Mouse (Mus musculus) left cerebral cortex, adult 2 months (tissue): ENCODE measurements around the gene Cebpe. TPM values are rescaled to one million over a fixed set of nuclear protein-coding genes. Genes with fewer than 3 reads are reported as not detected.

Source experiments
- DNase-seq, 2 experiments: peaks; one replicate each; pipeline ENCODE4 v3.0.0; 2021 to 2022; ENCODE audit warnings: low spot score in 2 of 2, mixed read lengths in 1 of 2; ENCODE audit errors: extremely low spot score in 1 of 2
- H3K27ac ChIP-seq: fragments of 200-600 bp; 2 replicates; pipeline ENCODE4 v1.8.1; 2022
- H3K4me3 ChIP-seq: fragments of 200-600 bp; 2 replicates; pipeline ENCODE4 v1.8.1; 2022
- CTCF ChIP-seq: fragments of 200-600 bp; IDR thresholded peaks from 2 replicates; pipeline ENCODE4 v1.8.1; 2022; ENCODE audit warnings: antibody characterized with exemption, mild to moderate bottlenecking, moderate library complexity
- intact Hi-C: fragments of 180-260 bp; cut with DNase I; formaldehyde crosslinking; loops from one replicate; pipeline ENCODE4 v1.15.1; 2025
- total RNA-seq, 2 experiments: library from RNA; stranded (reverse); gene quantifications; 2 replicates each; pipeline ENCODE4 v1.2.3; 2021

Cebpe gene
- total RNA-seq, 2 experiments from 2014 or later: not detected

DNA sequence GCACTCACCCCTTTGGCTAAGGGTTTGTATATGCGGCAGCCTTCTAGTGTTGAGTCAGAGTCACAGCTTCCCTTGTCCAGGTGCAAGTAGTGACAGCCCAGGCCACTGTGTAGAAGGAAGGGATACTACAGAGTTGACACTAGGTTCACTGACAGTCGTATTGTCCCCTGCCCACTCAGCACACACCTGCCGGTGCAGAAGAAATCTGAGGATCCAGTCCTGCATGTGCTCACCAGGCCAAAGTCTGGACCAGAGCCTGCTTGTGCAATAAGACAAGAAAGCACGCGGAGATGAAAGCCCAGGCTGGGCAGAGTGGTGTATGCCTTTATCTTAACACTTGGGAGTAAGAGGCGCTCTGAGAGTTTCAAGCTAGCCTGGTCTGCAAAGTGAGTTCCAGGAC is 16.9 kb downstream of the Cebpe start:
- TF ChIP-seq CTCF: no peak
- no peak for DNase-seq

DNA sequence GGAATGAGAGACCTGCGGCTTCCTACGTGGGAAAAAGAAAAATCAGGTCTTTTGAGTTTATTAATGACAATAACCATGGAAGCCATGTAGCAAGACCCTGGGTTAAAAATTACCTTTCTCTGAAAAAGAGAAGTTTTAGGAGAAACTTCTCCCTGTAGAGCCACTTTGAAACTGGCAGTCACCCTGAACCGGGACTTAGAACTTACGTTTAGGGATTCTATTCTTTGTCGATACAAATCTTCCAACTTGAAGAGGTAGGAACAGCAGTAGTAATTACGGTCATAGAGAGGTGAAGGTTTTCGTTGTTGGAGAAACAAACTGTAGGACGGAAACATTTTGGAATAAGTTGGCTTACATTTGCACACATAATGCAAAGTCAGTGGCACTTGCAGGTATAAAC is 24.7 kb downstream of the Cebpe start:
- Histone ChIP-seq H3K4me3 (peak overlapping the region; percentile 56), H3K27ac (peak overlapping the region; percentile 79)
- intact Hi-C loops: loop anchor here (2.0 kb wide), 1 partner anchor 34 kb away; no protein-coding TSS in a partner anchor
- DNase-seq: no peak
- TF ChIP-seq CTCF: no peak

More for the DNA sequence above, 16.9 kb downstream of the Cebpe start:
- intact Hi-C loops: no loop called here
- Histone ChIP-seq H3K4me3 (no peak overlapping the region), H3K27ac (no peak overlapping the region)

DNA sequence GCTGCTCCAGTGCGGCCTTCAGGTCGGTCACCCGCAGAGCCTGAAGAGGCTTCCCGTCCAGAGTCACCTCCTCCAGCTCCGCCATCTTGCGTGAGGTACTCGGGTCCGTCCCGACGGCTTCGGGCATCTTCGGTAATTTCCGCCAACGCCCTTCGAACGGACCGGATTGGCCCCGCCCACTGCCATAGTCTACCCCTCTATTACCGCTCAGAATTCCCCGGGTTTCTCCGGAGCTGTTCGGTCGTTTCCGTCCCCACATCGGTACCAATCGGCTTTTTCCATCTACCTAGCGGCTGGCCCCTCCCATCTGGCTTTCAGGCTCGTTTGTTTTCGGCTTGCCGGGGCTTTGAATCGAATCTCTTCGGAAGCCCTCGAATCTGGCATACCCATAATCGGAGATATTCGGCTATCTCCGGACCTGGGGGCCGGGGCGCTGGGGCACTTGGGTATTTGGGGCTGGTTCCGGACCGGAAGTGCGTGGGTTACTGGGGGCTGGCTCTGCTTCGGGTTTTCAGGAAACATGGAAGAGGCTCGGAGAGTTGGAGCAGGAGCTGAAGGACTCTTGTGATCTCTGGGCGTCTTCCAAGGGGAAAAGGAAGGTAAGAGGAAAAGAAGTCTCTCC is 25.3 kb downstream of the Cebpe start, which contains the start of gene Acin1:
Acin1 (minus strand) TSS at position 410 of the 622 bp plus-strand sequence.
- peak within 1 kb of the TSS; percentile 99 for H3K4me3 ChIP-seq
- DNase-seq: peak; percentile 100
- intact Hi-C loops: loop anchor here (2.0 kb wide), 1 partner anchor 34 kb away; no protein-coding TSS in a partner anchor
- H3K27ac ChIP-seq: peak within 1 kb of the TSS; percentile 97
- TF ChIP-seq CTCF: no peak

DNA sequence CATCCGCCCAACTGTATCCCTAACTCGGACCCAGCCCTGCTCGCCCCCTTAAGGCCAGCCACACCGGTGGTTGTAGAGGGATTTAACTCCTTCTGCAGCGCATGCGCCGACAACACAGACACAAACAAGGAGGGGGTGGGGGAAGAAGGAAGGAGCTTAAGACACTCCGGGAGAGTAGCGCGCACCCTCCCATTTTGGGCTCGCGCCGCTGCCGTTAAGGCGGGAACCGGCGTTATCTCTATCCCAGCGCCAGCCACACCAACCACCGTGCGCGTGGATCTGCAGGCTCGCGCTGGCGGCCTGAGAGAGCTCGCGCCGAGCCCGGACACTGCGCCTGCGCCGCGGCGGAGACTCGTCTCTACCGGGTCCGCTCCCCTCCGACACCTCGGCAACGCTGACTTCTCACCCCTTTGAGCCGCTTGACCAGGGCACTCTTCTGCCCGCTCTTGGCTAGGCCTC is 25.9 kb downstream of the Cebpe start, which contains the start of gene 1700123O20Rik:
1700123O20Rik (plus strand) TSS at position 154 of the 459 bp plus-strand sequence.
- peak; percentile 39 for TF ChIP-seq CTCF
- Histone ChIP-seq H3K27ac (peak within 1 kb of the TSS; percentile 97), H3K4me3 (peak within 1 kb of the TSS; percentile 99)
- intact Hi-C loops: loop anchor here (2.0 kb wide), 1 partner anchor 33 kb away; no protein-coding TSS in a partner anchor
- no peak for DNase-seq

DNA sequence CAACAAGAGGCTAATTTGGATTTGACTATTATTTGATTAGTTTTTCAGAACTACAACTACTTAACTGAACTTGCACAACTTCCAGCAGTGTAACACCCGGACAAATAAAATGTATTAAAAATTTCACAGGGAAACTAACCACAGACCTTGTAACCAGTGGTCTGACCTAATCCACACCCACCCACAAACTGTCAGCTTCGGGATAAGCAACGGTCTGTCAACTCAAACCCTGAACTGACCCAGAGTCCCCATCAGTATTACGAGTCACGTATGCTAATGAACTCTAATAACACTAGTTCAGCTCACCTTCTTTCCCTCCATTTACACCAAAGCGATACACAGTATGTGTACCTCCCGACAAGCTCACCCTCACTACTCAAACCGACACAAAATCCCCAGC is 26.5 kb downstream of the Cebpe start:
- H3K27ac ChIP-seq: peak overlapping the region; percentile 97
- no peak for DNase-seq
- intact Hi-C loops: no loop called here

DNA sequence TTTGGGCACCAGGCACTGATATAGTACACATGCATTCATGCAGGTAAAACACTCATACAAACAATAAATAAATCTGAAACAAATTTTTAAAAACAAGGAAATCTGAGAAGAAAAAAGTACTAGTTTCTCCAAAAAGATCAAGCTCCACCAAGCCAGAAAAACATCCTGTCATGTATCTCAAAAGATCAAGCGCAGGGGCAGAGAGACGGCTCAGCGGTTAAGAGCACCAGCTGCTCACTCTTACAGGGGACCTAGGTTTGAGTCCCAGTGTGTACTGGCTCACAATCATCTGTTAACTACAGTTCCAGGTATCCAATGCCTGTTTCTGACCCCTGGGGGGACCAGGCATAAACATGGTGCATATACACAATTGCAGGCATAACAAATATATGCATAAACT is 29.6 kb downstream of the Cebpe start:
- Histone ChIP-seq H3K27ac (no peak overlapping the region), H3K4me3 (no peak overlapping the region)
- TF ChIP-seq CTCF: no peak
- DNase-seq: no peak
- intact Hi-C loops: no loop called here

More for the DNA sequence above, 26.5 kb downstream of the Cebpe start:
- H3K4me3 ChIP-seq: peak overlapping the region; percentile 99
- no peak for TF ChIP-seq CTCF

DNA sequence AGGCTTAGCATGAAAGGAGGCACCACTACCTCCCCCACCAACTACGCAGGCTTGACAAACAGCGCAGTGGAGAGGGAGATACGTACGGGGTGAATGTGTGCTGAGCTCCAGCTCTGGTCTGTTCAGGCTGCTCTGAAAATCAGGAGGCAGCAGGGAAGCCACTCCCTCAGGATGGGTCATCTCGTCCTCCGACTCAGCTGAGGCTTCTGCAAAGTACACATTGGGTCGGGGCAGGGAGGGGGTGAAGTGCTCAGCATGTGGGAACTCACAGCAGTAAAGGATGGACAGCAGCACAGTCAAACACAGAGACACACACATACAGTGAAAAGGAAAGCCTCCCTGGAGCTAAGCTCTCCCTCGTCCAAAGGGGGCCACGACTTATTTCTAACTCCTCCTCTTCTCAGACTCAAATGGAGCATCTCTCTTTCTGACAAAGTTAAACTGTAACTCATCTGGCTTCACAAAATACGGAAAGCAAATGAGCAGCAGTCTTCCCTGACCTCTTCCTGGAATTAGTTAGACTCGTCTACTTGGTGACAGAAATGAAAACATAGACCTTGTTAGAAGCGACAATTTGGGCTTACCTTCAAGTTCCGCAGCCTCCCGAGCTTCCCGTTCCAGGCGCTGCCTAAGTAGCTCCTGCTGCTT is 33.2 kb downstream of the Cebpe start:
- H3K27ac ChIP-seq: no peak overlapping the region
- no peak for DNase-seq
- TF ChIP-seq CTCF: no peak
- H3K4me3 ChIP-seq: no peak overlapping the region
- intact Hi-C loops: no loop called here

DNA sequence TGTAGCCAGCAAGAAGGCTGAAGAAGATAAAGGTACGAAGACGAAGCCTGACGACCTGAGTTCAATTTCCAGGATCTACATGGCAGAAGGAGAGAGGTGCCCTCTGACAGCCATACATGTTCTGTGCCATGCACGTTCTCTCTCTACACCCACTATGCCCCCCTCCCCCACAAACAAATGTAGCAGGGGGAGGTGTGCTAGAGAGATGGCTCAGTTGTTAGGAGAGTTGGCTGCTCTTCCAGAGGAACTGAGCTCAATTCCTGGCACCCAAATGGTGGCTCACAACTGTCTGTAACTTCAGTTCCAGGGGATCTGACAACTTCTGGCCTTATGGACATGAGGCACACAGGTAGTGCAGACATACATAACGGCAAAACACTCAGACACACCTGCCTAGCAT is 35.7 kb downstream of the Cebpe start:
- no peak overlapping the region for H3K27ac ChIP-seq
- no peak for TF ChIP-seq CTCF
- intact Hi-C loops: no loop called here
- no peak overlapping the region for H3K4me3 ChIP-seq
- DNase-seq: no peak

DNA sequence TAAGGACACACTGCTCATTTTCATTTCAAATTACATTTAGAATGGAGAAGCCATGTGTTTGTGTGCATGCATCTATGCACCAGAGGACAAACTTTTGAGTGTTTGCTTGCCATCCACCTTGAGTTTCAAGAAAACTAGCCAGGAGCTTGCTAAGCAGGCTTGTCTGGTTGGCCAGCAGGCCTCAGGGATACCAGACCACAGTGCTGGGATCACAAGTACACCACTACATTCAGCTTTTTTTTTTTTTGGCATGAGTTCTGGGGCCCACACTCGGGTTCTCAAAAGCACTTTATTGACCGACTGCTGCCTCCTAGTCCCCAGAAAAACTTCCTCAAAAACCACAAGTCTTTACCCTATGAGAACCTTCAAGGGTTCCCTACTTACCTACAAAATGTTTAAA is 37.7 kb downstream of the Cebpe start:
- Histone ChIP-seq H3K27ac (no peak overlapping the region), H3K4me3 (no peak overlapping the region)
- intact Hi-C loops: no loop called here
- no peak for DNase-seq
- TF ChIP-seq CTCF: no peak

DNA sequence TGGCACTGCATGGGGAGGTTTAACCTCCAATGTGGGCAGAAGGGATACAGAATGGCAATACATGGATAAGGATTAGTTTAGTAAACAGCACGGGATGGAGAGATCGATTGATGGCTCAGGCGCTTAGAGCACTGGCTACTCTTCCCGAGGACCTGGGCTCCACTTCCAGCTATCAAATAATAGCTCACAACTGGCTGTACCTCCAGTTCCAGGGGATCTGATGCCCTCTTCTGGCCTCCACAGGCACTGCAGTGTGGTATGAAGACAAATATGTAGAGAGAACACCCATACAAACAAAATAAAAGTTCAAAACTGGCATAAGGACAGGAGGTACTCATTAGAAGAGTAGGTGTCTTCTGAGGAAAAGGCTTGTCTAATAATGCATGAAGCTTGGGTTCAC is 42.6 kb downstream of the Cebpe start:
- intact Hi-C loops: no loop called here
- Histone ChIP-seq H3K27ac (no peak overlapping the region), H3K4me3 (no peak overlapping the region)
- TF ChIP-seq CTCF: peak; percentile 79
- DNase-seq: peak in 1 of 2 experiments; percentile 48

DNA sequence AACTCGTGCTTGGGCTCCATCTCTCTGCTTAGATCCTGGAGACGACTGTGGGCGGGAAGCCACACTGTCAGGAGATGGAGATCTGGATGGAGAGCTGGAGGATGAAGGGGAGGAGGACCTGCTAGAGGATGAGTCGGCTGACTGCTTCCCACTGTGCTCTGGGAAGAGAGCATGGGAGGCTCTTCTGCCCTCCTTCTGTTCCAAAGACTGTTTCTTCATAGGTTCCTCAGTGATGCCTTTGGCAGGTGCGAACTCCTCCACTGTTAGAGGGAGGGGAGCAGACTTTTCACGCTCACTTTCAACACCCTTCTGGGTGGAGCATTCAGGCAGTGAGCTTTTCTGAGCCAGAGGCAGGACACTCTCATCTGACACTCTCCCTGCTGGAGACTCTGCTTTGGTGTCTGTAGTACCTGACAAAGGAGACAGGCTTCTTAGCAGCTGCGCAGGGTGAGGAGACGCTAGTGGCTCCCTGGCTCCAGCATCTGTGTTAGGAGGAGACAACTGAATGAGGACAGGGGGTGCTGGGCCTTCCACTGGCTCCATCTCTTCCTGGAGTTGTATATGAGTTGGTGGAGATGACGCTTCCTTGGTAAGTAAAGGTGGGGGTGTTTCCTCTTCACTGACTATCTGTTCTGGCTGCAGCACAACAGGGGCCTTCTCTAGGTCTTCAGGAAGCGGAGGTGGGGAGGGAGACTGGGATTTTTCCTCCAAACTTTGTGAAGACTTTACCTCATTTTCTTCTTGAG is 47.3 kb downstream of the Cebpe start:
- no peak; the same call in 1 of the 2 replicates for TF ChIP-seq CTCF
- intact Hi-C loops: no loop called here
- Histone ChIP-seq H3K27ac (peak overlapping the region; percentile 66; the same call in 1 of the 2 replicates), H3K4me3 (no peak overlapping the region)
- peak; percentile 49 for DNase-seq

Other genes starting within 250 kb of the Cebpe start
- 10 to 100 TPM; 18.9 to 25.0 TPM for gene Lrp10, start 248.0 kb downstream of the Cebpe start, total RNA-seq
- gene Rem2, start 236.1 kb downstream of the Cebpe start, total RNA-seq: 1 to 10 TPM; 3.2 to 7.2 TPM
- 10 to 100 TPM; 46.5 to 48.3 TPM for gene Prmt5, start 194.6 kb downstream of the Cebpe start, total RNA-seq
- gene Haus4, start 157.6 kb downstream of the Cebpe start, total RNA-seq: 1 to 10 TPM; 2.2 to 2.7 TPM
- gene Ajuba, start 134.6 kb downstream of the Cebpe start, total RNA-seq: 1 to 10 TPM; 1.3 to 2.8 TPM
- gene 4931414P19Rik, start 106.2 kb downstream of the Cebpe start, total RNA-seq: 1 to 10 TPM; 8.3 to 9.0 TPM
- 100 to 1,000 TPM; 166 to 167 TPM for gene Psmb5, start 94.2 kb downstream of the Cebpe start, total RNA-seq
- gene Psmb11, start 90.7 kb downstream of the Cebpe start, total RNA-seq: not detected
- gene Gm17606, start 71.2 kb downstream of the Cebpe start, total RNA-seq: not detected
- gene Cdh24, start 70.8 kb downstream of the Cebpe start, total RNA-seq: 10 to 100 TPM in 1 of 2 experiments, 1 to 10 TPM in 1; 8.2 to 11.3 TPM
- 10 to 100 TPM; 20.2 to 22.7 TPM for gene 1700123O20Rik, start 26.0 kb downstream of the Cebpe start, total RNA-seq
- gene Acin1, start 25.2 kb downstream of the Cebpe start, total RNA-seq: 100 to 1,000 TPM; 200 to 232 TPM
- not detected for gene Gm29776, start 13.3 kb downstream of the Cebpe start, total RNA-seq
- gene Slc7a8, start 69.8 kb upstream of the Cebpe start, total RNA-seq: 10 to 100 TPM; 54.3 to 58.6 TPM
- gene Rnf212b, start 102.0 kb upstream of the Cebpe start, total RNA-seq: not detected
- gene Homez, start 158.8 kb upstream of the Cebpe start, total RNA-seq: 10 to 100 TPM; 19.4 to 20.8 TPM
- gene Ppp1r3e, start 165.4 kb upstream of the Cebpe start, total RNA-seq: 10 to 100 TPM; 18.6 to 21.2 TPM
- 100 to 1,000 TPM; 132 to 137 TPM for gene Bcl2l2, start 171.2 kb upstream of the Cebpe start, total RNA-seq
- 1 to 10 TPM; 2.8 to 3.7 TPM for gene Gm20521, start 171.3 kb upstream of the Cebpe start, total RNA-seq
- gene Pabpn1, start 180.3 kb upstream of the Cebpe start, total RNA-seq: 100 to 1,000 TPM; 247 to 267 TPM
- 100 to 1,000 TPM; 586 to 617 TPM for gene Slc22a17, start 201.0 kb upstream of the Cebpe start, total RNA-seq
- gene Efs, start 214.0 kb upstream of the Cebpe start, total RNA-seq: 1 to 10 TPM; 5.1 to 8.1 TPM
- gene Il25, start 220.5 kb upstream of the Cebpe start, total RNA-seq: not detected
- 10 to 100 TPM; 46.5 to 53.5 TPM for gene Cmtm5, start 224.1 kb upstream of the Cebpe start, total RNA-seq